Mouse (Mus musculus): Measurements from ENCODE around the gene Zbtb8a.
"Not testable (repeated sequence)": the region's sequence is repeated elsewhere in the genome, so short reads cannot be mapped to it uniquely, and the experiment has no call there.

Zbtb8a gene

DNA sequence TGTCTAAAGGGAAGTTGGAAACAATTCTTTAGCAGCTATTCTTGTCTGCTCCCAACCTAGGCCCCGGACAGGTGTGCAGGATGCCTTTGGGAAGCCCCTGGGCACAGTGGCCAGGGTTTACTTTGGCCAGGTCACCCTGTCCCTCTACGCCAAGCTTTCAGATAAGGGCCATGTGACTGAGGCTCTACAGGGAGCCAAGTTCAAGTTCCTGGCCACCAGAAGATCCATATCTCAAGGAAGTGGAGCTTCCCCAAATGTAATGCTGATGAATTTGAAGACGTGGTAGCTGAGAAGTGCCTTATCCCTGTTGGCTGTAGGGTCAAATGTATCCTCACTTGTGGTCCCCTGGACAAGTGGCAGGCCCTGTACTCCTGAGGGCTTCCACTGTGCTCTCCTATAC, 1.9 kb upstream of the Zbtb8a start:
- in situ Hi-C loops (cut with MboI, MseI) = no loop called here

DNA sequence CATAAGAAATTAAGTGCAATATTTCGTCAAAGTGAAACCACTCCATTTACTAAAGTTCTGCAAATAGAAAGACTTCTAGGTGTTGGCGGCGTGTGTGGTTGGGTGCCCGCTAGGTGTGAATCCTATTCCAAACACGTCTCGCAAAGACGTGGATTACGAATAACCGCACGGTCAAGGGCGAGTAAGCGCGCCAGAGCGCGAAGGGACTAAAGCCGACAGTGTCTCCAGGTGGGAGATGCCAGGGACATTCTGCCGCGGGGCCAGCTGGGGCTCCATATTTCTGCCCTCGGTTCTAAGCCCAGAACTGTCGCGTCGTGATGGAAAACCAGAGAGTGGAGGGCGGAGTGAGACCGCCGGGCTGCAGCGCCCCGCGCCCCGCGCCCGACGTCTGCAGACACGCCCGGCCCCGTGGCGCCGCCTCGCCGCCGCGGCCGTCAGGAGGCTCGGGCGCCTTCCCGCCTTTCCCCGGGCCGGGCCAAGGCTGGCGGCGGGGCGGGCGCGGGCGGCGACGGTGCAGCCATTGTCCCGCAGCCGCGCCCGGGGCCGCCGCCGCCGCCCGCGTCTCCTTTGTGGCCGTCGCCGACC, 863 bp downstream of the Zbtb8a start:
- in situ Hi-C loops (cut with MboI, MseI) = no loop called here

DNA sequence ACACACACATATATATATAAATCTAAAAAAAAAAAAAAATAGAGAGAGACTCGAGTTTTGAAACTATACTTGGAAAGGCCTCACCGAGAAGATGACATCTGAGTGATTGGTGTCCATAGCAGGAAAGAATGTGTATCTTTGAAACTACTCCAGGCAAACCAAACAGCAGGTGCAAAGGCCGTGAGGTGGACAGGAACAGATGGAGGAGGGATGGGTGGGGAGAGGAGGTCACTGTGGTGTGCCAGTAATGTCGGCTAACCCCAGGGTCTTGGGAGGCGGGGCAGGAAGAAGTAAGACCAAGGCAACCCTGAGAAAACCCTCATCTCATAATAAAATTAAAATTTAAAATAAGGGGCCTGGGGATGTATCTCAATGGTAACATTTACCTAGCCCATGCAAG, 2.1 kb downstream of the Zbtb8a start:
- in situ Hi-C loops (cut with MboI, MseI) = no loop called here

DNA sequence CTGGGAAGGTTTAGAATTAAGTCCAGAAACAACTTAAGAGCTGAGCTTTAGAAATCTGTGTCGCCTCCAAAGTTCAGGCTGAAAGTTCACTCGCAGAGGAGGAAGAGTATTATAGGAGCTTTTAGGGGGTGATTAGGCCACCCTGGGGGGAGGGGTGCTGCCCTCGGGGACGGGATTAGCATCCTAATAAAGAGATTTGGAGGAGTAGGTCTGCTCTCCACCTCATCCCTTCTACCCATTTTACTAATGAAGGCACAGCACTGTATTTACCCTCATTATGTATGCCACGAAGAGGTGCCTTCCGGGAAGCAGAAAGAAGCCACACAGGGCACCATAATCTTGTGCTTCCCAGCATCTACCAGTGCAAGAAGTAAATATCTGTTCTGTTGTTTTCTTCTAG, 2.9 kb downstream of the Zbtb8a start:
- in situ Hi-C loops (cut with MboI, MseI) = loop anchor here (5.0 kb wide), 1 partner anchor 37 kb away; no protein-coding TSS in a partner anchor

DNA sequence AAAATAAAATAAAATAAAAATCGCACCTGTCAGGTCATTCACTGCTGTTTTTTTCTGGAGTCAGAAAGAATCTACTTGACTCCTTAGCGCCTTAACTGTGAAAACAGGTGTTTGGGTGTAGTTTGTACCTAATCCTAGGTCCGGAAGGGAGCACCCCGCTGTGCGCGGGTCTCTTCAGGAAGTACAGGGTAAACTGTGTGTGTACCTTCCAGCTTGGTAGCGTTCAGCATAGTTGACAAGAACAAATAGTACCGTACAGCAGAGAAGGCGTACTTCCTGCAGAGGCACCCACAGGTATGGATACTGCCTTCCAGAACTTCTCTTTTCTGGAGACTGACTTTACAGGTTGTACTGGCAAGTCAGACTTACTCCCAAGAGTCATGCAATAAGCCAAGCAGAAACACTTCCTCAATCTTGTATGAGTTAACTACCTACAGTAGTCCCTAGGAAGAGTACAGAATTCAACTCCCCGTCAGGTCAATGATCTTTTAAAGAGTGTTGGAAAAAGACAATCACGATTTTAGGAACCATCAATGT, 3.6 kb downstream of the Zbtb8a start:
- in situ Hi-C loops (cut with MboI, MseI) = loop anchor here (5.0 kb wide), 1 partner anchor 38 kb away; no protein-coding TSS in a partner anchor

DNA sequence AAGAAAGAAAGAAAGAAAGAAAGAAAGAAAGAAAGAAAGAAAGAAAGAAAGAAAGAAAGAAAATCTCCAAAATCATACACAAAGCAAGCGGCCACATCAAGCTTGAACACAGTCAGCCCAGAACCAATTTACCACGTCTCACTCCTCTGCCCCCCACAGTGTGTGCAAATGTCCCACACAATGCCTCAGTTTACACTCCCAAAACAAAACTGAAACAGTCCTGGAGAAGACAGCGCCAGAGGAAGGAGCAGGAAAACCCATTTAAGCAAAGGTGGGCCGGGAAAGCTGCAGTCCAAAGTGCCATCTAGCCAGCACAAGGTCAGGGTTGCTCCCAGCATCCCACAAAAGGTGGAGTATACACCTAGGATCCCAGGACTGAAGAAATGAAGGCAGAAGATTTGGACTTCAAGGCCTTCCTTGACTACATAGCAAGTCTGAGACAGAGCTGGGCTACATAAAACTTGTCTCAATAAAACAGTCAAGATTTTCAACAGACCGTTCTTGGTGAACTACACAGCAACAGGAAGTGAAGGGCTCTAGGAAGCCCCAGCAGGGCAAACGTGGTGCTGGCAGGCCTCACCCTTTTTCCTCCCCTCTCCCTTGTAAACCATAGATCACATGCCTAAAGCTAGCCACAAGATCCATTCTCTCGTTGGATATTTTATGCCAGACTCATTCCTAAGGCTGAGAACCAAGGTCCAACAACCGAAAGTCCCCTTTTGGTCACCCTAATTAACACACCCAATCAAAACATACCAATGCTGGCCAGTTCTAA, 4.5 kb downstream of the Zbtb8a start:
- in situ Hi-C loops (cut with MboI, MseI) = loop anchor here (5.0 kb wide), 1 partner anchor 39 kb away; no protein-coding TSS in a partner anchor

DNA sequence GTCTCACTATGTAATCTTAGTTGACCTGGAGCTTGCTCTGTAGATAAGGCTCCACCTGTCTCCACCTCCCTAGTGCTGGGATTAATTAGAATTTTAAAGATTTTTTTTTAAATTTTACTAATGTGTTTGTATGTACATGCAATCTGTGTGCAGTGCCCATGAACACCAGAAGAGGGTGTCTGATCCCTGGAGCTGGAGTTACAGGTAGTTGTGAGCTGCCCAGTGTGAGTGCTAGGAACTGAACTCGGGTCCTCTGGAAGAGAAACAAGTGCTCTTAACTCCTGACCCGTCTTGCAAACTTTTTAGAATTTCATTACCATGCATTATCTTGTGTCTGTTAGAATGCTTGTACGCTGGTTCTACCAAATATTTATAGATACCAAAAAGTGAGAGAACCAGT, 6.5 kb downstream of the Zbtb8a start:
- in situ Hi-C loops (cut with MboI, MseI) = loop anchor here (5.0 kb wide), 1 partner anchor 41 kb away; no protein-coding TSS in a partner anchor

DNA sequence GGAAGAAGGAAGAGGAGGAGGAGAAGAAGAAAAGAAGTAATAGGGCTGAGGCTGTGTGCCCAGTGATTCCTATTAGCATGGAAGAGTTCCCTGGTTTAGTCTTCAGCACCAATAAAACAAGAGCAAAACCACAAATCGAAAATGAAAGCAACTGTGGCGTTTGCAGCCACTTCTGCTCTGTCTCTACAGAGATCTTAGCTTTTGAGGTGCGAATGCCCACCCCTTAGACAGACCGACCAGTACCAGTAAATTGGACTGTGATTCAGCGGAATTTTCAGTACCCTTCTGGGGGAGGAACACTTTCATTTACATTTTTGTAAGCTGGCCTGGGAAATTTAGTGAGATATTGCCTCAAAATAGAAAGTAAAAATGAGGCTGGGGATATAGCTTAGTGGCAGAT, 12.7 kb downstream of the Zbtb8a start:
- in situ Hi-C loops (cut with MboI, MseI) = no loop called here

DNA sequence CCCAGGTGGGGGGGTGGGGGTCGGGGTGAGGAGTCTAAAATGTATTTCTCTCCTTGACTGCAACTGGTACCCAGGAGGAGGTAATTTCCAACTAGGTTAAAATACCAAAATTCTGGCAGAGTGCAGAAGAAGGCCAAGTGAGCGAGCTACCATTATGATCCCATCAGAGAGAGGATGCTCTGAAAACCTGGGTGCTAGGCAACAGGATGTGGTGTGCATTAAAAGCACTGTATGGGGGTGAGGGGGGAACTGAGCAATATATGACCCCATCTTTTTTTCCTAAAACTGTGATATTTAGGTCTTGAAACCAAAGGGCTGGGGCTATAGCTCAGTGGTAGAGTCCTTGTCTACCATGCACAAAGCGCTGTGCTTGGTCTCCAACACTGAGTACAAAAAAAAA, 13.5 kb downstream of the Zbtb8a start:
- in situ Hi-C loops (cut with MboI, MseI) = no loop called here

DNA sequence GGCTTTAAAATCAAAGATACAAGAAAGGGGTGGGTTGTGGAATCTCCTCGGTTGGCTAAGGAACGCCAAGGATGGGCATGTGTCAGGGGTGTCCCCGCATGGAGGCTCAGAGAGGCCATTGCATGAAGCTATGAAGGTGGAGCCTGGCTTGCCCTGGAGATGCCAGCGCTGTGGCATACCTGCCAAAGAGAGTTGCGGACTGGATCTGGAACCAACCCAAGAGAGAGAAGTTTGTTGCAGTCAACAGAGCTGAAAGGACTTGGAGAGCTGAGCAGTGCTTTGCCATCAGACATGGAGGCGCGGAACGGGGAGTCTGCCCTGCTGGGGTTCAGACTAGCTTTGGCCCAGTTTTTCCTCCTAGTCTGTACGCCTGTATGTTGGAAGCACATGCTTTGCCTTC, 14.5 kb downstream of the Zbtb8a start:
- in situ Hi-C loops (cut with MboI, MseI) = no loop called here

DNA sequence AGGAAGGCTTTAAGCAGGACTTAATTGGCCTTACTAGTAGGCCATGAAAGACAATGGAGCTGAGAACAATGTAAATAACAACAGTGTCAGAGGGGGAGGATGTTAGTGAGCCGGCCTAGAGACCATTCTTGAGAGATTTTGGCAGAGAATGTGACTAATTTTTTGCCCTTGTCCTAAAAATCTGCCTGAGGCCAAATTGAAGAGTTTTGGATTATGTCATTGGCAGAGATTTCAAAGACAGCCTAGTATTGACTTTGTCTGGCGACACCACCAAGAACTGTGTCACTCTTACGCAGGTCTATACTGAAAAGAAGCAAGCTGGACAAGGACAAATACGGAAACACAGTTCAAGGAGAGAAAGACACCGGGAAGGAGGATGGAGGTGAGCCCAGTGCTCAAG, 15.1 kb downstream of the Zbtb8a start:
- in situ Hi-C loops (cut with MboI, MseI) = no loop called here

DNA sequence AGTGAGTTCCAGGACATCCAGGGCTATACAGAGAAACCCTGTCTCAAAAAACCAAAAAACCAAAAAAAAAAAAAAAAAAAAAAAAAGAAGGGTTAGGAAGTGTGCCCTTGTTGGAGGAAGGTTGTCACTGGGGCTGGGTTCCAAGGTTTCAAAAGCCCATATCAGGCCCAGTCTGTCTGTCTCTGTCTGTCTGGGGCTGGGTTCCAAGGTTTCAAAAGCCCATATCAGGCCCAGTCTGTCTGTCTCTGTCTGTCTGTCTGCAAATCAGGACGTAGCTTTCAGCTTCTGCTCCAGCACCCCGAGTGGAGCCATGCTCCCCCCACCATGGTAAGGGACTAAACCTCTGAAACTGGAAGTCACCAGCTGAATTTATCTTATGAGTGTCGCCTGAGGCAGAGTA, 15.7 kb downstream of the Zbtb8a start:
- in situ Hi-C loops (cut with MboI, MseI) = not testable (repeated sequence)

DNA sequence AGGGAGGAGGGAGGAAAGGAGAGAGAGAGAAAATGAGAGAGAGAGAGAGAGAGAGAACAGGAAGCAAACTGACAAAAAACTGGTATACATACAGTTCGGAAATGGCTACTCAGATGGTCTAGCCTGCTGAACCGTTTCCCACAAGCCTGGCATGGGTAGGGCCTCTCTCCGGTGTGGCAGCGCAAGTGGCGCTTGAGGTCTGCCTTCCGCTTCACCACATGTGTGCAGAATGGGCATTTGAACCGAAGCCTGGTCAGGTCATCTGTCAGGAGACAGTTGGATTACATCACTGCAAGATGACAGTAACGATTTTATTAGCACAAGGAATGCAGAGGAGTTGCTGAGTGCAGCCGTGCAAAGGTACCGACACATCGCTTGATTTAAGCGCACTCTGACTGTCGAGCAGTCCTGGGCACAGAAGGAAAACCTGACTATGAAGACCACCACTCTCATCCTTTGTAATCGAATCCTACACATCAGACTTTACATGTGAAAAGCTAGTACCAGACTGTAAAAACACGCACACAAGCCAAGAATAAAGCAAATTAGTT, 20.2 kb downstream of the Zbtb8a start:
- in situ Hi-C loops (cut with MboI, MseI) = no loop called here

DNA sequence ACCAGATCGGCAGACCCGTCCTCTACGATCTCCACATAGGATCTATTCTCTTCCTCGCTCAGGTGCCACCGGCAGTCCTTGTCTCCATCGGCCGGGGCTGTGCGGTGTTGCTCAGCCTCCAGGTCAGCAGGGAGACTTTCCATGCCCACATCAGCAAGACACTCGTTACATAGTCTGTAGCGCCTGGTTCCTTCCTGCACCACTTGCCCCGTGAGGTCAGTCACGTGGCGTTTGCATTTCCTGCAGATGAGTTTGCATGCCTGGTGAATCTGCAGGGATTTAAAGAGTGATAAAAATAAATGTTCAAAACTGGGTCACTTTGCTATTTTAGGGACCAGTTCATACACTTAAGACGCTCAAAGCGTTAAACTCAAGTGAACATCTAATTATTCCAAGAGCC, 23.7 kb downstream of the Zbtb8a start:
- in situ Hi-C loops (cut with MboI, MseI) = loop anchor here (5.0 kb wide), 1 partner anchor 103 kb away; no protein-coding TSS in a partner anchor

DNA sequence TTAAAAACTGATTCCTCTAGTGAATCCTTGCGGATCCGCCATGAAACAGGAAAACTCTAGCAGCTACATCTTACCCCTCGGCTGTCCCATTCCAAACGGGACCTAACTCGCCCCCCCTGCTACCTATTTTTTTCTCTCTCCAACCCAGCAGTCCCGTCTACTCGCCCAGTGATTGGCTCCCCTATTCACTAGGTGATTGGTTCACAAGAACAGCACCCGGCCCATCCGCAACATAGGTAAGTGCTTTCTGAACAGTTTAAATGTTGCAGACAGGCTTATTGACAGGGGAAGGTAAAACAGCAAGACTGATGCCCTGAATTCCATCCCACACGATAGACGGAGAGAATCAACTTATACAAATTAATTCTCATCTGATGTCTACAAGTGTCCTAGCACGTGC, 24.7 kb downstream of the Zbtb8a start:
- in situ Hi-C loops (cut with MboI, MseI) = loop anchor here (5.0 kb wide), 1 partner anchor 104 kb away; no protein-coding TSS in a partner anchor

DNA sequence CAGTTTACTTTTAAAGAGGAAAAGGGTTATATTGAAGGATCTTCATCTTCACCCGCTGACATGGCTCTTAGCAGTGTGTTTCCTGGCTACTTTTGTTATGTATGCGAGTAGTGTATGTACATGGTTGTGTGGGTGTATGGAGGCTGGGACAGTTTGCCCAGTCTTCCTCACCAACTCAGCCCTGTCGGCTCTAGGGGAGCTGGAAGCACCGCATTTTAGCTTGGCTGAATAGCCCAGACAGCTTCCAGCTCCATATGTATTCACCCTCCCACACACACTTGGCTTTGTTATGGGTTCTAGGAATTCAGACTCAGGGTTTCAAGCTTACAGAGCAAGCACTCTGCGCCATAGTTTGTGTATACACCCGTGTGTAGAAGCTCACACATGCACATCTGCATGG, 26.8 kb downstream of the Zbtb8a start:
- in situ Hi-C loops (cut with MboI, MseI) = loop anchor here (5.0 kb wide), 1 partner anchor 106 kb away; no protein-coding TSS in a partner anchor

DNA sequence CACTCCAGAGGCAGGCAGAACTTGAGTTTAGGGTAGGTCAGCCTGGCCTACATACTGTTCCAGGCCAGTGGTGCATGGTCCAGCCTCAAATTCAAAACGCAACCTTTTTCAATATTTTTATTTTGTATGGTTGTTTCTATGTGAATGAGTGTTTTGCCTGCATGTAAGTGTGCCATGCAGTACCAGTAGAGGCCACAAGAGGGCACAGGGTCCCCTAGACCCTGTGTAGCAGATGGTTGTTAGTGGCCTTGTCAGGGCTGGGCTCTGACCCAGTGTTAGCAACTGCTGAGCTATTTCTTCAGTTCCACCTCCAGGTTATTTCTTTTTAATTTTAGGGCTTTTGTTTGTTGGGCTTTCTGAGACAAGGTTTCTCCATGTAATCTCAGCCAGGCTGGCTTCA, 27.3 kb downstream of the Zbtb8a start:
- in situ Hi-C loops (cut with MboI, MseI) = loop anchor here (5.0 kb wide), 1 partner anchor 107 kb away; no protein-coding TSS in a partner anchor

DNA sequence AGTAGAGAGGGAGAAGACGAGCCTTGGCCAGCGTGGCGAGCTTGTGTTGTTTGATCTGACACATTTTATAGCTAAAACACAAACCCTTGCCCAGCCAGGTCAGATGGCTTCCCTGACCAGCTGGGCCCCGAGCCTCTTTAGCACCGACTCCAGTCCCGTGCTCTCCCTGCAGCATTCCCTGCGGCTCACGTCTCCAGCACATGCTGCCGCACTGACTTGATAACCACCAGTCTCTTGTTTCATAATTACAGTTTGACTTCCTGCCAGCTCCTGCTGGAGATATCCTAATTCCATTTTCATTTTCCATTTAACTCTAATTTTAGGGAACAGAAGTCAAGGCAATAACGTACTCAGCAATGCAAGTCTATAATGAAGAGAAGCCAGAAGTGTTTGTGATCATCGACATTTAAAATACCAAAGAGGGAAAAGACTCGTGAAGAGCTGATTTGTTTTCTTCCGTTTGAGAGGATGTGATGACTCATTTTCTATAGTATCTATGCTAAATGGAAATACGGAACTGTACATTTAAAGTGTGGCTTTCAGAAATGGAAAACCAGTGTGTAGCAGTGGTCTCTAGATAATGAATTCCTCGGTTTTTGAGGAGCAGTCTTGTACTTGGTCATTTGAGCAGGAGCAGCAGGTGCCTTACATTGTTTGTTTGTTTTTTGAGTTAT, 31.3 kb downstream of the Zbtb8a start:
- in situ Hi-C loops (cut with MboI, MseI) = loop anchor here (10.0 kb wide), 1 partner anchor 268 kb away; the partner anchor contains the start of genes Dcdc2b and Iqcc

DNA sequence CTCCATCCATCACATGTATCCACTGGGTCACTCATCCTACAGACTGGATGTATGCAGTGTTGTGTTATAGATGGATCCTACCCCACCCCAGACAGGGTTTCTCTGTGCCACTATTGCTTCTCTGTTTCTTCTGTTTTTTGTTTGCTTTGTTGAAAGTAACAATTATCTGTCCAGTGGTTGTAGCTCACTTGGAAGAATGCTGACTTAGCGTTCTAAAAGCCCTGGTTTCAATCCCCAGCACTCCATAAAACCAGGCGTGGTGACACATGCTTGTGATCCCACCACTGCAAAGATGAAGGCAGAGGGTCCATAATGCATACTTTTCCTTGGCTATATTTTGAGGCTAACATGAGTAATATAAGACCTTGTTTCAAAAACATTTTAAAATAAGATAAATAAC, 35.2 kb downstream of the Zbtb8a start:
- in situ Hi-C loops (cut with MboI, MseI) = loop anchor here (10.0 kb wide), 1 partner anchor 272 kb away; the partner anchor contains the start of genes Dcdc2b and Iqcc

DNA sequence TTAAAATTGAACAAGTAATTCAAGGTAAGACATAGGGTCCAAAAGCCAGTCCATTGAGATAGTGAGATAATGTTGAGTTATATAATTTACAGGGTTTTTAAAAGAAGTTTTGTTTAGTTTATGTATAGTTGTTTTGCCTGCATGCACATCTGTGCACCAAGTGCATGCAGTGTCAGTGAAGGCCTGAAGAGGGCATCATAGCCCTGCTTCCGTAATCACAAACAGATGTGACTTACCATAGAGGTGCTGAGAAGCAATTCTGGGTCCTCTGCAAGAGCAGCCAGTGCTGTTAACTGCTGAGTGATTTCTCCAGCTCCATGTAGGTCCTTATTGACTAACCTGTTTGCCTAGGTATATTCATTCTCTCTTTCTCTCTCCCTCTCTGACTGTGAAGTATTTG, 36.0 kb downstream of the Zbtb8a start:
- in situ Hi-C loops (cut with MboI, MseI) = loop anchor here (10.0 kb wide), 1 partner anchor 273 kb away; the partner anchor contains the start of genes Dcdc2b and Iqcc

DNA sequence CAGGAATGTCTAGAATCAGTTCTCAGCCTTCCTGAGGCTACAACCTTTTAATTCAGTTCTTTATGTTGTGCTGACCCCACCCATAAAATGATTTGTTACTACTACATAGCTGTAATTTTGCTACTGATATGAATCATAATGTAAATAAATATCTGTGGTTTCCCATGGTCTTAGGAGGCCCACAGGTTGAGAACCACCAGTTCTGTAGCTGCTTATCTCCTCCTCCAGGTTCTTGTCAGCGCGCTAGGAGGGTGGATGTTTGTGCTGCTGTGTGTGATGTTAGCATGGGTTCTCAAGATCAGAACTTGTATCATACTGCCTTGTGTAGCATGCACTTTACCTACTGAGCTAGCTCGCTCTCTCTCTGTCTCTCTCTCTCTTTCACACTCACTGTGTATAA, 38.2 kb downstream of the Zbtb8a start:
- in situ Hi-C loops (cut with MboI, MseI) = loop anchor here (10.0 kb wide), 1 partner anchor 275 kb away; the partner anchor contains the start of genes Dcdc2b and Iqcc

All from regulatory T cell (primary cell).